Mouse (Mus musculus): ENCODE results near the gene Taldo1.
"Not testable (repeated sequence)": the region's sequence is repeated elsewhere in the genome, so short reads cannot be mapped to it uniquely, and the experiment has no call there.

Gene Taldo1

GRCm38 (mm10) chr7:141439140-141439679, 47.2 kb downstream of the Taldo1 start:
- no peak for DNase-seq (ENCODE audit: low spot score in 2 of 2)

- DNase-seq (ENCODE audit: low spot score in 2 of 2): no peak
Measured at GRCm38 (mm10) chr7:141439811-141440210, 47.8 kb downstream of the Taldo1 start.

- DNase-seq (ENCODE audit: low spot score in 2 of 2): no peak
Measured at GRCm38 (mm10) chr7:141440613-141441012, 48.6 kb downstream of the Taldo1 start.

- DNase-seq (ENCODE audit: low spot score in 2 of 2): no peak
Measured at GRCm38 (mm10) chr7:141441460-141441859, 49.5 kb downstream of the Taldo1 start.

GRCm38 (mm10) chr7:141442199-141442598, 50.2 kb downstream of the Taldo1 start:
- DNase-seq (ENCODE audit: low spot score in 2 of 2): no peak

GRCm38 (mm10) chr7:141443081-141443821, 51.3 kb downstream of the Taldo1 start:
- DNase-seq (ENCODE audit: low spot score in 2 of 2): no peak

- DNase-seq (ENCODE audit: low spot score in 2 of 2): no peak
Measured at GRCm38 (mm10) chr7:141443828-141444237, 51.8 kb downstream of the Taldo1 start, which contains the start of gene Pidd1. TSS of gene Pidd1 (minus strand) at chr7:141444025.

- not testable (repeated sequence) for DNase-seq (ENCODE audit: low spot score in 2 of 2)
Measured at GRCm38 (mm10) chr7:141446374-141446773, 54.4 kb downstream of the Taldo1 start.

- DNase-seq (ENCODE audit: low spot score in 2 of 2): peak; percentile 90 to 95
Measured at GRCm38 (mm10) chr7:141447110-141447991, 55.4 kb downstream of the Taldo1 start, which contains the start of gene Rplp2. TSS of gene Rplp2 (plus strand) at chr7:141447370.

GRCm38 (mm10) chr7:141451928-141452327, 59.9 kb downstream of the Taldo1 start:
- no peak for DNase-seq (ENCODE audit: low spot score in 2 of 2)
